Mouse (Mus musculus) testis, postnatal 14 days (tissue): ENCODE results near the gene Rhox2b.
"Not testable (repeated sequence)": the region's sequence is repeated elsewhere in the genome, so short reads cannot be mapped to it uniquely, and the experiment has no call there.

ENCODE experiments used
- DNase-seq: peaks from one replicate; pipeline ENCODE4 v3.0.0; 2021; ENCODE audit warnings: low spot score

Rhox2b gene

GRCm38 (mm10) chrX:37411767-37412166 is at the start of gene Rhox2b:
Rhox2b (plus strand) TSS chrX:37412067.
- DNase-seq = not testable (repeated sequence)

DNA sequence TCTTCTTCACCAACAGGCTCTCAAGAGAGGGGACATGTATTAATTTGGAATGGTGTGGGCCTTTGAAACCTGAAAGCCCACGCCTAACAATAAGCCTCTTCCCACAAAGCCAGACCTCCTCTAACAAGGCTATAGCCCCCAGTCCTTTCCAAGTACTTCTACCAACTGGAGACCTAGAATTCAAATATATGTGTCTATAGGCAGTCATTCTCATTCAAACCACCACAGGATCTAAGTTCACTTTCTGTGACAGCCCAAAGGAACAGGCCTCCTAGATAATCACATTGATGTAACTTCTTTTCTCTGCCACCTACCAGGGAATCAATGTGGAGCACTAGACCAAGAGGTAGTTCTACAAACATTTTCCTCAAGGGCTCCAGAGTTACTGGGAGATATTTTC is 32.1 kb upstream of the Rhox2b start, which contains the start of gene Rhox3a2:
Gene Rhox3a2, plus strand, starts transcription at position 301 of the 400 bp plus-strand sequence.
- DNase-seq = not testable (repeated sequence)

GRCm38 (mm10) chrX:37390548-37390947 is 21.3 kb upstream of the Rhox2b start, which contains the start of gene Rhox4a2:
Rhox4a2 (plus strand) TSS chrX:37390848.
- not testable (repeated sequence) for DNase-seq

GRCm38 (mm10) chrX:37432194-37432593 is 20.3 kb downstream of the Rhox2b start, which contains the start of gene Rhox4b:
Rhox4b (plus strand) TSS chrX:37432494.
- DNase-seq = not testable (repeated sequence)

GRCm38 (mm10) chrX:37453380-37453779 is 41.5 kb downstream of the Rhox2b start, which contains the start of gene Rhox2c:
Rhox2c (plus strand) TSS chrX:37453680.
- DNase-seq = not testable (repeated sequence)

GRCm38 (mm10) chrX:37458285-37458684 is 46.4 kb downstream of the Rhox2b start, which contains the start of gene Rhox3c:
Rhox3c (plus strand) TSS chrX:37458585.
- not testable (repeated sequence) for DNase-seq
